Mouse (Mus musculus): ENCODE results near the gene Ptpro.

Gene Ptpro

GRCm38 (mm10) chr6:137294973-137295820 lies 43.1 kb downstream of the Ptpro start:
- no peak for DNase-seq (ENCODE audit: low read depth, low spot score)

- no peak for DNase-seq (ENCODE audit: low read depth, low spot score)
Measured at GRCm38 (mm10) chr6:137302561-137302960, 50.4 kb downstream of the Ptpro start.

GRCm38 (mm10) chr6:137303824-137304223 lies 51.7 kb downstream of the Ptpro start:
- DNase-seq (ENCODE audit: low read depth, low spot score): no peak

- no peak for DNase-seq (ENCODE audit: low read depth, low spot score)
Measured at GRCm38 (mm10) chr6:137315265-137315664, 63.1 kb downstream of the Ptpro start.

- DNase-seq (ENCODE audit: low read depth, low spot score): no peak
Measured at GRCm38 (mm10) chr6:137316358-137316757, 64.2 kb downstream of the Ptpro start.

- no peak for DNase-seq (ENCODE audit: low read depth, low spot score)
Measured at GRCm38 (mm10) chr6:137317509-137317908, 65.4 kb downstream of the Ptpro start.

- no peak for DNase-seq (ENCODE audit: low read depth, low spot score)
Measured at GRCm38 (mm10) chr6:137318242-137318861, 66.2 kb downstream of the Ptpro start.

GRCm38 (mm10) chr6:137319658-137320057 lies 67.5 kb downstream of the Ptpro start:
- DNase-seq (ENCODE audit: low read depth, low spot score): no peak

GRCm38 (mm10) chr6:137327718-137328117 lies 75.6 kb downstream of the Ptpro start:
- DNase-seq (ENCODE audit: low read depth, low spot score): no peak

- DNase-seq (ENCODE audit: low read depth, low spot score): no peak
Measured at GRCm38 (mm10) chr6:137328228-137328627, 76.1 kb downstream of the Ptpro start.

GRCm38 (mm10) chr6:137330782-137331181 lies 78.7 kb downstream of the Ptpro start:
- DNase-seq (ENCODE audit: low read depth, low spot score): no peak

GRCm38 (mm10) chr6:137331826-137332225 lies 79.7 kb downstream of the Ptpro start:
- DNase-seq (ENCODE audit: low read depth, low spot score): no peak

GRCm38 (mm10) chr6:137339071-137339470 lies 87.0 kb downstream of the Ptpro start:
- DNase-seq (ENCODE audit: low read depth, low spot score): no peak

- DNase-seq (ENCODE audit: low read depth, low spot score): no peak
Measured at GRCm38 (mm10) chr6:137343688-137344441, 91.7 kb downstream of the Ptpro start.

- no peak for DNase-seq (ENCODE audit: low read depth, low spot score)
Measured at GRCm38 (mm10) chr6:137360166-137360565, 108.0 kb downstream of the Ptpro start.

- DNase-seq (ENCODE audit: low read depth, low spot score): no peak
Measured at GRCm38 (mm10) chr6:137362216-137362615, 110.1 kb downstream of the Ptpro start.

GRCm38 (mm10) chr6:137364681-137365080 lies 112.6 kb downstream of the Ptpro start:
- no peak for DNase-seq (ENCODE audit: low read depth, low spot score)

- no peak for DNase-seq (ENCODE audit: low read depth, low spot score)
Measured at GRCm38 (mm10) chr6:137365637-137366036, 113.5 kb downstream of the Ptpro start.

- no peak for DNase-seq (ENCODE audit: low read depth, low spot score)
Measured at GRCm38 (mm10) chr6:137370745-137371144, 118.6 kb downstream of the Ptpro start.

- no peak for DNase-seq (ENCODE audit: low read depth, low spot score)
Measured at GRCm38 (mm10) chr6:137371455-137371854, 119.3 kb downstream of the Ptpro start.

GRCm38 (mm10) chr6:137373920-137374319 lies 121.8 kb downstream of the Ptpro start:
- DNase-seq (ENCODE audit: low read depth, low spot score): no peak

GRCm38 (mm10) chr6:137382546-137382945 lies 130.4 kb downstream of the Ptpro start:
- no peak for DNase-seq (ENCODE audit: low read depth, low spot score)

All from R1 (cell line).